Mouse (Mus musculus) hindbrain, embryonic 13.5 days (tissue): ENCODE measurements around the gene Kirrel3. TPM values are rescaled to one million over a fixed set of nuclear protein-coding genes. Genes with fewer than 3 reads are reported as not detected.

Experiments
- ATAC-seq: fragments of 200-750 bp; cut with Nextera tagmentation; 2 replicates; pipeline ENCODE4 v1.8.0; 2017; ENCODE audit warnings: moderate TSS enrichment; ENCODE audit not compliant: low FRiP score
- H3K27ac ChIP-seq: fragments of 300-500 bp; sonication (generic); 2 replicates; pipeline ENCODE4 v1.5.1; 2015; ENCODE audit warnings: inconsistent platforms, mild to moderate bottlenecking, moderate library complexity
- H3K27me3 ChIP-seq: fragments of 300-500 bp; sonication (generic); 2 replicates; pipeline ENCODE4 v1.6.1; 2015; ENCODE audit warnings: mild to moderate bottlenecking, inconsistent platforms
- H3K36me3 ChIP-seq: fragments of 300-500 bp; sonication (generic); 2 replicates; pipeline ENCODE4 v1.6.1; 2015; ENCODE audit warnings: mild to moderate bottlenecking, inconsistent platforms
- H3K4me1 ChIP-seq: fragments of 300-500 bp; sonication (generic); replicated peaks from 2 replicates; pipeline ENCODE4 v1.6.1; 2015; ENCODE audit warnings: inconsistent platforms
- H3K4me2 ChIP-seq: fragments of 300-500 bp; sonication (generic); 2 replicates; pipeline ENCODE4 v1.6.1; 2015; ENCODE audit warnings: inconsistent platforms, mild to moderate bottlenecking, moderate library complexity
- H3K4me3 ChIP-seq: fragments of 300-500 bp; sonication (generic); 2 replicates; pipeline ENCODE4 v1.5.1; 2015; ENCODE audit warnings: mild to moderate bottlenecking, inconsistent platforms
- H3K9ac ChIP-seq: fragments of 300-500 bp; sonication (generic); 2 replicates; pipeline ENCODE4 v1.6.1; 2015; ENCODE audit warnings: mild to moderate bottlenecking, inconsistent platforms
- H3K9me3 ChIP-seq: fragments of 300-500 bp; sonication (generic); 2 replicates; pipeline ENCODE4 v1.6.1; 2016; ENCODE audit warnings: inconsistent platforms
- WGBS: fragments of 180-500 bp; shearing (Covaris S2); methylation state at CpG from one replicate; pipeline ENCODE4 v1.1.7; 2015; 5-methylcytosine and 5-hydroxymethylcytosine counted together
- polyA plus RNA-seq: library from polyadenylated mRNA; unstranded; fragments of >200 nt; fragmentation: Nextera tagmentation; extraction: Ambion mirVana; gene quantifications from 2 replicates; pipeline ENCODE4 v1.2.1, GENCODE M21; 2015

Gene Kirrel3
- polyA plus RNA-seq, 1 experiment from 2014 or later, result 26.2 TPM

DNA sequence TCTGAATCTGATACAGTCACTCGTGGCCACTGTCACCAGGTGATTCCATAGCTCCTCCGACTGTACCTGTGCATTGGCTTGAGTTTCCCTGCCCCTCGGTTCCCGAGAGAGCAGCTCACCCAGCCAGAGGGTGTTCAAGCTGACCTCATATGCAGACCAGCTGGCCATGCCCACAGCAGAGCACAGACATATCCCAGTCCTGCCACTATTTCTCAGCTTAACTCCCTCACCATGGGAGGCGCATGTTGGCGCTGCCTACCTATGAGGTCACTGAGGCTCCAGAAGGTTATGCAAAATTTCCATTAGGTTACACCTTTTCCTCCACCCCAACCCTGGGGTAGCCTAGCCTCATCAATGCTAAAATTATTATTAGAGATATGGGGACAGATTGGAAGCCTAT lies 489.6 kb downstream of the Kirrel3 start:
- no peak overlapping the region for H3K27ac ChIP-seq
- H3K27me3 ChIP-seq, result 0 out of 2 replicates have a peak, but pooled peaks cover 3% of the 10 kb centered on the region
- no peak overlapping the region for H3K9ac ChIP-seq
- ATAC-seq, result no peak
- no peak overlapping the region for H3K4me3 ChIP-seq
- no peak overlapping the region for H3K4me2 ChIP-seq
- no peaks in the 10 kb centered on the region for H3K36me3 ChIP-seq
- WGBS, result 92% methylated on average over 6 of the region's 6 CpGs
- H3K4me1 ChIP-seq, result no peaks in the 10 kb centered on the region
- H3K9me3 ChIP-seq, result no peaks in the 10 kb centered on the region

DNA sequence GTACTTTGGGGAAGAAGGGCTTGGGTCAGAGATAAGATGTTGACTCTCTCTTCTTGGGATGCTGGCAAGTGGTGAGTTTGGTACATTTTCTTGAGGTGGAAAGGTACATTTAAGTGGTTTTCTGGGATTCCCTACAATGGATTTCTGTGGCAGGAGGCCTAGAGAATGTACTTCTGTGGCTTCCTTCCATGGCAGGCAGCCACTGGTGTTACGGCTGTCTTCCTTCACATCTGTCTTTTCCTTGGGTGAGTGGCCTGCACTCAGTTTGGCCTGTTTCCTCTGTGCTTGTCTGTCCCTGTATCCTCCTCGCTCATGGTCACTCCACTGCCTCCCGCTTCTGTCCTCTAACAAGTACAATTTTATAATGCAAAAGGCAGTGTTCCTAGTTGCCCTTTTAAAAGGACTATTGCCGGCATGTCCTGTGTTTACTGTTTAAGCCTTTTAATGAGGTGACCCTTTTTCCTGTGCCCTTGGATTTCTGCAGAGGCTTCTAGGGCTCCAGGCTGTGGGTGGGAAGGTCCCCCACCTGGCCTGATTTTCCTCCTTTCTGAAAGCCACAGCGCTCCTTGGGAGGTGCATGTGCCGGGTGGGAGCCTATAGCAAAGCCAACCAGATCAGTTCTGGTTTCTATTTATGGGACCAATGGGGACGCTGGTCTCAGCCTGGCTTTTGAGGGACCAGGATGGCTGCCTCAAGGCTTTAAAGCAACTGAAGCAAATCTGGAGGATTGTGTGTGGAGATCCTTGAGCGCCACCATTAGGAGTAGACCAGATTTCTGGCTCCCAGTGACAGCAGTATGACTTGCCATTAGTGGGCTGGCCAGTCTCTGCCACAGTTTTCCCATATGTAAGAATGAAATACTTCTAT lies 491.1 kb downstream of the Kirrel3 start:
- no peak for ATAC-seq
- H3K27ac ChIP-seq, result no peak overlapping the region
- 0 out of 2 replicates have a peak, but pooled peaks cover 3% of the 10 kb centered on the region for H3K27me3 ChIP-seq
- H3K9me3 ChIP-seq, result no peaks in the 10 kb centered on the region
- no peaks in the 10 kb centered on the region for H3K36me3 ChIP-seq
- no peaks in the 10 kb centered on the region for H3K4me1 ChIP-seq
- H3K4me2 ChIP-seq, result no peak overlapping the region
- 91% methylated on average over 8 of the region's 8 CpGs for WGBS
- no peak overlapping the region for H3K9ac ChIP-seq
- no peak overlapping the region for H3K4me3 ChIP-seq

DNA sequence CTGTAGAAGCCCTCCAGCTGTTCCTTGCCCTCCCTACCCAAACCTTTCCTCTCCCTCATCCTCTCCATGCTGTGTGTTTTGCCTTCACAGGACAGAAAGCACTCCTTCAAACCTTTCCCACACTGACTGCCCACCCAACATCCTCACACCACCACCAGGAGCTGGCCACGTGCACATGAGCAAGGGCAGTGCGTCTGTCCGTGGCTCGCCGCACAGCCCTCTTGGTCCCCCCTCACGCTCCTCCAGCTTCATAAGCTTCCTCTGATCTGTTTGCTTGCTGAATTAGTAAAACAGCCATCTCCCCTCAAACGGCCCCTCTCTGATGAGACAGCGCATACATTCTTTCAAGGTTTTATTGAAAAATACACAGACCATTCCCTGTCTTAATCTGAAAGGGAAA lies 492.0 kb downstream of the Kirrel3 start:
- H3K4me1 ChIP-seq, result no peaks in the 10 kb centered on the region
- H3K27me3 ChIP-seq, result peaks cover under 1% of the 10 kb centered on the region; the same call in 1 of the 2 replicates
- H3K36me3 ChIP-seq, result no peaks in the 10 kb centered on the region
- no peak overlapping the region for H3K4me2 ChIP-seq
- no peaks in the 10 kb centered on the region for H3K9me3 ChIP-seq
- 58% methylated on average over 8 of the region's 8 CpGs for WGBS
- no peak overlapping the region for H3K27ac ChIP-seq
- no peak for ATAC-seq
- no peak overlapping the region for H3K4me3 ChIP-seq
- no peak overlapping the region for H3K9ac ChIP-seq

DNA sequence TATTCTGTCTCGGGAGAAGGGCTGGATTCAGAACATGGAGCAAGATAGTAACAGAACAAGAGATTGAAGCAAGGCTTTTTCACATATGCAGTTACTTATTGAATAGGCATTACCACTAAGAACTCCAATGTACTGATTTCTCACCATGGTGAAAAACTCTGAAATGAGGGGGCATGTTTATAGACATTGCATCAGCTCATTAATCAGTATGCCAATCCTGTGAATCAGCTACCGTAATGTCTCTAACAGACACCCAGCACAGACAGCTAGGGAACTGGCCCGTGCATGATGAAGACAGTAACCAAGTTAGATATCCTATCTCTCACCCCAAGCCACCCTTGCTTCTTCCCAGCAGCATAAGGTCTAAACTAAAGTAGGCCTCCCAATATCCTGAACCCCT lies 492.5 kb downstream of the Kirrel3 start:
- H3K9ac ChIP-seq, result no peak overlapping the region
- H3K4me1 ChIP-seq, result no peaks in the 10 kb centered on the region
- no peaks in the 10 kb centered on the region for H3K9me3 ChIP-seq
- H3K4me2 ChIP-seq, result no peak overlapping the region
- no peaks in the 10 kb centered on the region for H3K36me3 ChIP-seq
- H3K27ac ChIP-seq, result no peak overlapping the region
- H3K27me3 ChIP-seq, result peaks cover 5% of the 10 kb centered on the region; the same call in 1 of the 2 replicates
- no peak for ATAC-seq
- H3K4me3 ChIP-seq, result no peak overlapping the region
- WGBS, result 68% methylated on average over 3 of the region's 3 CpGs

DNA sequence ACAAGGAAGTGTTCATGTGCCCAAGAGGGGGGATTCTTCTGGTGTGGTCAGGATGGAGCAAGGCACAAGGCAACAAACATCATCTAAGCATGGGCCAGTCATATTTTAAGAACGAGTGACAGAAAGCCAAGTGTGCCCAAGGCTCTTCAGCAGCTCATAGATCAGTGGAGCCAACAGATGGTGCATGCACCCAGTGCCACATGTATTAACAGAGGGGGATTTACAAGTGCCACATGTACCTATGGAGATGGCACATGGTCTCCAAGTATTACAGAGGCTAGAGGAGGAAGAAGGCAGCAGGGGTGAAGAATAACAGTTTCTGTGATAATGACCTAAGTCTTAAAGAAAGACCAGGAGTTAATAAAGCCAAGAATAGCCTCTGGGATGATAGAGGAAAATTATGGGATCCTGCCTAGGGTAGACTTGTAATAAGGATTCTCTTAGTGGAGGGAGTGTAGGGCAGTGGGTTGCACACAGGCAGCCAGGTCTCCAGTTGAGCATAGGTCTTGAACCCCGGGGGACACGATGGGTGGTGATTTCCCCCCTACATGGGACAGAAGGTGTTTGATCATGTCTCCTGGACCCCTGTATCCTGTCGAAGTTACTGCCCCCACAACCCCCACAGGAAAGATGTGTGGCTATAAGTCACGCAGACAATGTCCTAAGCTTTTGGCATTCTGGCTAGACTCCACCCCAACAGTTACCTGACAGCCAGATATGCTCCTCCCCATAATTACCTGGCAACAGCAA lies 495.0 kb downstream of the Kirrel3 start:
- Histone ChIP-seq H3K4me1 (no peaks in the 10 kb centered on the region), H3K4me2 (no peak overlapping the region), H3K36me3 (no peaks in the 10 kb centered on the region), H3K4me3 (no peak overlapping the region), H3K27ac (no peak overlapping the region), H3K9ac (no peak overlapping the region), H3K27me3 (peaks cover 5% of the 10 kb centered on the region; the same call in 1 of the 2 replicates), H3K9me3 (no peaks in the 10 kb centered on the region)
- no peak for ATAC-seq
- WGBS, result 86% methylated on average over 5 of the region's 5 CpGs

DNA sequence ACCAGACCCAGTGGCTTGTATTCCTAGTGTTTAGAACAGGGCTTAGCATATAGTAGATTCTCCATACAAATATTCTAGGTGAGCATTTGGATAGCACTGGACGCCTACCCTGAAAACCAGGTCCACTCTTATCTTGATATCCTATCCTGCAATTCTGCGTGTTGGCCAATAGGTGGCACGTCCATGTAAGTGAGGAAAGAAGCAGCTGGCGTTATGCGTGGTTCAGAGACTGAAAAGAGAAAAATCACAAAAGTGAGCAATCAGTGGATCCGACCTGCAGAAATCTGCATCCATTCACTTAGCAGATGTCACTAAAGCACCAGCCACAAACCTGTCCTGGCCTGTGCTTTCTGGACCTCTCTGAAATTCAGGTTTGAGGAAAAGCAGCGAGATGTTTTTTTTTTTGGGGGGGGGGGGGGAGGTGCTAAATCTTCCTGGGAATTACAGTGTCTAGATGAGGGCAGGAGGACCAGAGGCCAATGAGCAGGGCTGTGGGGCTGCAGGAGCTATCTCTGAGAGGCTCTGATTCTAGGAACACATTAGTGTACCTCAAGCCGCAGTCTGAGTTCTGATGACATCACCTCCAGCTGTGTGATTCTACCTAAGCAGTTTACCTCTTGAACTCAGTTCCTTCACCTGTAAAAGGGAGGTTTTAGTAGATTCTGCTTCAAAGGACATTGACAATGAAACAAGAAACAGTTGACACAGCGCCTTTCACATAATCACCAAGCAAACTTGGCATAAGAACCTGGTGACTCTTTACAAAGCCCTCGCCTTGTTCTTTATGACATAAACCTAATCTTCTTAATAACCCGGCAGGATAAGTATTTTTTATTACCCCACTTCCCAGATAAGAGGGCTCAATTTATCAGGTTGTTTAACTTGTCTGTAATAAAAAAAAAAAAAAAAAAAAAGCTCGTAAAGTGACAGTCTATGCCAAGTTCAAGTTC lies 498.1 kb downstream of the Kirrel3 start:
- ATAC-seq, result peak; percentile 35; the same call in 1 of the 2 replicates
- Histone ChIP-seq H3K4me3 (no peak overlapping the region), H3K27me3 (peaks cover 5% of the 10 kb centered on the region; the same call in 1 of the 2 replicates), H3K9ac (no peak overlapping the region), H3K9me3 (no peaks in the 10 kb centered on the region), H3K27ac (no peak overlapping the region), H3K4me2 (peak overlapping the region; percentile 11; the same call in 1 of the 2 replicates), H3K4me1 (peaks cover 9% of the 10 kb centered on the region), H3K36me3 (no peaks in the 10 kb centered on the region)
- WGBS, result 43% methylated on average over 12 of the region's 12 CpGs

DNA sequence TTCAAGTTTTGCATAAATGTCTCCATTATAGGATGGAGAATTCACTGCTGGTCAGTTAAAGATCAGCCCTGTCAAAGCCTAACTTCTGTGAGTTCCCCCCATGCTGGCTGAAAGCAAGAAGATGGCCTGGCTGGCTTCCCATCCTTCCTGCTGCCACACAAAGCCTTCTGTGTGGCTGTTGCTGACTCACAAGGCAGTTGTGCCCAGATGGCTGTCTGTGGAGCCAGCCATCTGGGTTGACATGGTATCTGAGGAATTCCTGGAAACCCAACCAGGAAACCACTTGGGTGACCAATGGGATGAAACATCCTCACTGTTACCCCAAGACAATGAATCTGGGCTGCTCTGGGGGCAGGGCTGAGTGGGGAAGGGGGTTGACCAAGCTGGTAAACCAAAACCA lies 500.5 kb downstream of the Kirrel3 start:
- Histone ChIP-seq H3K27ac (no peak overlapping the region), H3K36me3 (0 out of 2 replicates have a peak, but pooled peaks cover 3% of the 10 kb centered on the region), H3K4me3 (no peak overlapping the region), H3K9ac (no peak overlapping the region), H3K4me1 (peaks cover 9% of the 10 kb centered on the region), H3K4me2 (no peak overlapping the region), H3K9me3 (no peaks in the 10 kb centered on the region), H3K27me3 (peaks cover 5% of the 10 kb centered on the region; the same call in 1 of the 2 replicates)
- ATAC-seq, result no peak

DNA sequence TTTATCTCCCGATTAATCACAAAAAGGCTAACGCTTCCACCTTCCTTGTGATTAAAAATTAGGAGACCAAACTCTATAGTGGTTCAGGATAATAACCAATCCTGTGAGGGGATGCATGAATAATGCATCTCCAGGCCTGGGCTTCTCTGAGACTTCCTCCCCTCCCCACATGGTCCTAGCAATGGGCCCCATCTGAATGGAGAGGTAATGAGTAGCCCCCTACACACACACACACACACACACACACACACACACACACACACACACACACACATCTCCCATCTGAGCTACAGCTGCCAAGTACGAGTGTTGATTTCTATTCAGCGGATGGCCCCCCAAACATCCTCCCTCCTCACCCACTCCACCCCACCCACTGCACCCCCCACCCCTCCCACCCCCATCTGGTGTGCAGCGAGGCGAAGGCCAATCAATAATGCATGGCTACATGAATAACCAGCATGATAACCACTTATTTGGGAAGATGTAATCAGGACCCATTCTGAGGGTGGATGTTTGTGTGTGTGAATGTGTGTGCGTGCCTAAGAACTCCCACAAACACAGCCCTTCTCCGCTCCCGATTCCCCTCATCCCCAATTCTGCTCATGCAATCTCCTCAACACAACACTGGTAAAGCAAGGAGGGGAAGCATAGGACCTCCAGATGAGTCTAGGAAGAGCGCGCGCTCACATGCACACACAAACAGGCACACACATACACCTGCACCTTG lies 501.9 kb downstream of the Kirrel3 start:
- Histone ChIP-seq H3K27ac (no peak overlapping the region), H3K4me3 (no peak overlapping the region), H3K9ac (no peak overlapping the region), H3K4me1 (peaks cover 9% of the 10 kb centered on the region), H3K27me3 (peaks cover 5% of the 10 kb centered on the region; the same call in 1 of the 2 replicates), H3K4me2 (no peak overlapping the region), H3K9me3 (no peaks in the 10 kb centered on the region), H3K36me3 (0 out of 2 replicates have a peak, but pooled peaks cover 3% of the 10 kb centered on the region)
- 0 out of 2 replicates have a peak, but pooled peaks have one; percentile 31 for ATAC-seq
- 73% methylated on average over 12 of the region's 12 CpGs for WGBS

DNA sequence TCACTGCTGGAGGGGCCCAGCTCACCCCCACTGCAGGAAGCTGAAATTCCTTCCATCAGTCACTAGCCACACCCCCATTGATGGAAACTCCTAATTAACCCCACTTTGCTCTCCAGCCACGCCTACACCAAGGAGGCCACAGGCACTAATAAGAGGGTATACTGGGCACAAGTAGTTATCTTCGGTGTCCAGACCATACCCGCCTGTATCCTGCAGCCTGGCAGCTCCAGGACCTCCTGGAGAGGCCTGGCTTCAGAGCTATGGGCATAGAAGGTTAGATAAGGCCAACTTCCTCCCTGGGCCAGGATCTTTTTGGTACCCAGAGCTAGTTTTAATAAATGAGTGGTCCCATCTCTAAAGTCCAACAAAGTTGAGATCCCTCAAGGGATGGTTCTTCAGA lies 503.0 kb downstream of the Kirrel3 start:
- no peak overlapping the region for H3K27ac ChIP-seq
- H3K9me3 ChIP-seq, result no peaks in the 10 kb centered on the region
- no peak overlapping the region for H3K4me3 ChIP-seq
- 87% methylated on average over 3 of the region's 3 CpGs for WGBS
- H3K36me3 ChIP-seq, result 0 out of 2 replicates have a peak, but pooled peaks cover 3% of the 10 kb centered on the region
- no peak overlapping the region for H3K9ac ChIP-seq
- no peak for ATAC-seq
- no peaks in the 10 kb centered on the region for H3K27me3 ChIP-seq
- peaks cover 13% of the 10 kb centered on the region for H3K4me1 ChIP-seq
- no peak overlapping the region for H3K4me2 ChIP-seq

DNA sequence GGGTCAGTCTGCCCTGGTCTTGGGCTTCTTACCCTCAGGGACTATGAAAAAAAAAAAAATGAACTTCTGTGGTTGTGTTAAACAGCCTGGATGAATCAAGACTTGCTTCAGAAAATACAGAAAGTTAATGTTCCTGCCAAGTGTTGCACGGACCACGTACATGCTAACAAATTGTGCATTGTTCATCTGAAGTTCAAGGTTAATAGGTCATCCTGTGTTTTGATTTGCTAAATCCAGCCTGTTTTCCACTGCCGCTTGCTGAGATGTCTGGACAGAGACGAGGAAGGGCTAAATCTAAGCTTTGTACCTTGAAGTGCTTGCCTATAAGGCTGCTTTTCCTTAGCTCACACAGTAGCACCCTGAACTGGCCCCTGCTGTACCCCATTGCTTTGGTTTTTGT lies 506.5 kb downstream of the Kirrel3 start:
- Histone ChIP-seq H3K9me3 (no peaks in the 10 kb centered on the region), H3K36me3 (0 out of 2 replicates have a peak, but pooled peaks cover 3% of the 10 kb centered on the region), H3K27ac (no peak overlapping the region), H3K27me3 (no peaks in the 10 kb centered on the region), H3K9ac (no peak overlapping the region), H3K4me3 (no peak overlapping the region), H3K4me1 (peaks cover 20% of the 10 kb centered on the region), H3K4me2 (no peak overlapping the region)
- WGBS, result 35% methylated on average over 4 of the region's 4 CpGs
- ATAC-seq, result no peak
